Mouse (Mus musculus): ENCODE measurements around the gene Mcpt9.
"Not testable (repeated sequence)": the region's sequence is repeated elsewhere in the genome, so short reads cannot be mapped to it uniquely, and the experiment has no call there.

Gene Mcpt9

GRCm38 (mm10) chr14:56030395-56030794 lies at the start of gene Mcpt9:
Gene Mcpt9 (minus strand): TSS chr14:56030495.
- DNase-seq (ENCODE audit: low spot score) = not testable (repeated sequence)

DNA sequence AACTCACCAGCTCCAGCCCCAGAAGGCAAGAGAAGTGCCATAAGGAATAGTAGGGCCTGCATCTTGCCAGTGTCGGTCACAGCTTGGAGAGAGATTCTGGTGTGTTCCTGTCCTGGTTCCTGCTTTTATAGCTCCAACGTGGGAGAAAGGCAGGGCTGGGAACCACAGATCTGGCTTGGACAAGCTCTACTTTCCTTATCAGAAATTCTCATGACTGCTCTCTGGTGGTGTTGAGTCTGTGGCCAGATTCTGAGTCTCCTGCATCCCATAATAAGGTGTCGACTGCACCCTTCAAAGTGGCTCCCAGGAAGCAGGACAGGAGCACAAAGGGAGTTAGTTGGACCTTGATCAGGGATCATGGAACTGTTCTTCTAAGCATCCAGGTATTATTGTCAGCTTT lies 31.9 kb upstream of the Mcpt9 start, which contains the start of gene Mcpt4:
Gene Mcpt4, minus strand, starts transcription at position 101 of the 400 bp plus-strand sequence.
- not testable (repeated sequence) for DNase-seq (ENCODE audit: low spot score)

DNA sequence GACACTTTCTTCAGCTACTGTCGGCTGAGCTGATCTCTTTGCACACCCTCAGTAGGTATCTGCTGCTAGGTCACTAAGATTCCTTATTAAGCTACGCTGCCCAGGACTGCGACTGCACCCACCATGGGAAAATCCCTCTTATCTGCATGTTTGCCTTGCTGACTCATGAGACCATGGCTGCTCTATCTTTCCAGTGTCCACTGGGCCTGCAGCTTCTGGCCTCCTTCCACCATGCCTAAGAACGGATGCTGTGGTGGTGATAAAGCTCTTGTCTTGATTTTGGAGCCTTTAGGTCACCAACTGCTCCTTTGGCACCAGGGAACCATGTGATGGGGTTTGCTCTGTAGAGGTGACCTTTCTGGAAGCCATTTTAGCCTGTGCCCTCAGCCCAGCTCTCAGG lies 27.4 kb upstream of the Mcpt9 start:
- no peak for DNase-seq (ENCODE audit: low spot score)

DNA sequence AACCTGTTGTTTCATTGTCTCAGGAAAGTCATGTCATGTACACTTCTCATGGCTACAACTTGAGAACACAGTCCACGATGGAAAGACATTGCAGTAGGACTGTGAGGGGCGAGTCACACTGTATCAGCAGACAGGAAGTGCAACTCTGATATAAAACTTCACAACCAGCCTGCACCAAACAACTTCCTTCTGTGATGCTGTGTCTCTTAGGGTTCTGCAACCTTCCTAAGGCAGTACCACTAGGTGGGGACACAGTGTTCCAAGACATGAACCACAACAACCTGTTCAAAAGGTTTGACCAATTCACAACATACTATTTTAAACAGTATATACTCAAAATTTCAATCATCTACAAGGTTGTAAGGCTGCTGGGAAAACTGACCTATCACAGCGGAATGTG lies 25.1 kb upstream of the Mcpt9 start:
- DNase-seq (ENCODE audit: low spot score) = no peak

- not testable (repeated sequence) for DNase-seq (ENCODE audit: low spot score)
These were observed 11.5 kb upstream of the Mcpt9 start, which contains the start of gene Mcpt2 for GRCm38 (mm10) chr14:56041792-56042191. Gene Mcpt2 (plus strand): TSS chr14:56042041.

DNA sequence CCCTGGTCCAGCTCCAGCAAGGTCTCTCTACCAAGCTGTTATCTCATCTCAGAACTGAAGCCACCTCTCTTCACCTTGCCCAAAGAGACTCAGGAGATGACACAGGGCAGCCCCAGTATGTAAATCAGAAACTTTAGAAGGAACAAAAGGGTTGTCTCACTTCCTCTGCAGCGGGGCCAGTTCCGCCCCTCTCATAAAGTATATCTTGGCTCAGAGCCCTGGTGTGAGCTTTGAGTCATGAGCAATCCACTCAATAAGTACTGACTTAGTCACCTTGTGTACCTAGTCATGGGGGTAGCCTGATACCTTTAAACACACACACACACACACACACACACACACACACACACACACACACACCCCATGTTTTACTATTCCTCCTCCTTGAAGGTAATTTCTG lies 4.1 kb upstream of the Mcpt9 start:
- DNase-seq (ENCODE audit: low spot score) = no peak

- not testable (repeated sequence) for DNase-seq (ENCODE audit: low spot score)
These were observed 9.0 kb downstream of the Mcpt9 start for GRCm38 (mm10) chr14:56021305-56021704.

DNA sequence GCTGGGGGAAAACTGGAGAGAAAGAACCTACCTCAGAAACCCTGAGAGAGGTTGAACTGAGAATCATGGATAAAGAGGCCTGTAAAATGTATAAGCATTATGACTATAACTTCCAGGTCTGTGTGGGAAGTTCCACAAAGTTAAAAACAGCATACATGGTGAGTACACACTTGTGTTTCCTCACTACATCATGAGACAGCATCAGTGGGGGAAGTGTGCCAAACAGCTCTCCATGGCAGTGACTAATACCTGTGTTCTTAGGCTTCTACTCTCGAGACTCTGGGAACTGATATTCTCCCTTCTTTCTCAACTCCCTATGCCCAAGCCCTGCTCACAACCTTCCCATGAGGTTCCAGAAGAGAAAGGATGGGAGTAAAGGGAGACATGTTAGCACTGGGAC lies 10.8 kb downstream of the Mcpt9 start:
- no peak for DNase-seq (ENCODE audit: low spot score)

- not testable (repeated sequence) for DNase-seq (ENCODE audit: low spot score)
These were observed 12.6 kb downstream of the Mcpt9 start, which contains the start of gene Mcpt1 for GRCm38 (mm10) chr14:56017671-56018070. Gene Mcpt1 (plus strand): TSS chr14:56017971.

- no peak for DNase-seq (ENCODE audit: low spot score)
These were observed 16.4 kb downstream of the Mcpt9 start for GRCm38 (mm10) chr14:56013924-56014323.

DNA sequence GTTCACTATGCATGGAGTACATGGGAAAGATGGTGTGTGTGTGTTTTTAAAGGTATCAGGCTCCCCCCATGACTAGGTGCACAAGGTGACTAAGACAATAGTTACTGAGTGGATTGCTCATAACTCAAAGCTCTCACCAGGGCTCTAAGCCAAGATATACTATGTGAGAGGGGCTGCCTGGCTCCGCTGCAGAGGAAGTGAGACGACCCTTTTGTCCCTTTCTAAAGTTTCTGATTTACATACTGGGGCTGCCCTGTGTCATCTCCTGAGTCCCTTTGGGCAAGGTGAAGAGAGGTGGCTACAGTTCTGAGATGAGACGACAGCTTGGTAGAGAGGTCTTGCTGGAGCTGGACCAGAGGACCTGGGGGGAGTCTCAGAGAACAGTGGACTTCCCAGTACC lies 17.1 kb downstream of the Mcpt9 start:
- DNase-seq (ENCODE audit: low spot score) = no peak

DNA sequence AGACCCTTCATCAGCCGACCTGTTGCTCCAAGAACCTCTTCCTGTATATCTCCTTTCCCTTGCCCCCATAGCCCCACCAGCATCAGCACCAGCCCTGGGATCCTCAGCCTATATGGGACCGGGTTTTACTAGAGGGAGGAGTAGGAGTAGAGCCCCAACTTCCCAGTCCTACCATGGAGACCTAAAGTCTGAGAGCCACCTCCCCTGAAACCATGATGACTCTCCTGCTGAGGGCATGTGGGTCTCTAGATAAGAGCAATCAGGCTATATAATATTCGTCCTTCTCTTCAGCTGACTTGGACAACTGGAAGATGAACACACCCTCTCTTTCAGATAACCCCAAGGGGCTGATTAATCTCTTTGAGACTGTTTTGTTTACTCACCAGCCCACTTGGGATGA lies 42.8 kb downstream of the Mcpt9 start:
- not testable (repeated sequence) for DNase-seq (ENCODE audit: low spot score)
